Mouse (Mus musculus) neutrophil, adult 5-6 weeks (primary cell): ENCODE measurements at regions not wholly inside any gene's neighbourhood (a gene's known extent, or its start where the extent isn't known, plus 50 kb on each side); places are given as distances from the start of the nearest gene placed in this dataset.

Source experiments
- ATAC-seq: fragments of 151-379, 151-347 bp; 2 replicates; pipeline ENCODE4 v1.8.0; 2017; ENCODE audit warnings: mild to moderate bottlenecking, moderate TSS enrichment; ENCODE audit not compliant: insufficient number of reproducible peaks, poor library complexity, low FRiP score, severe bottlenecking; ENCODE audit errors: extremely low read depth

DNA sequence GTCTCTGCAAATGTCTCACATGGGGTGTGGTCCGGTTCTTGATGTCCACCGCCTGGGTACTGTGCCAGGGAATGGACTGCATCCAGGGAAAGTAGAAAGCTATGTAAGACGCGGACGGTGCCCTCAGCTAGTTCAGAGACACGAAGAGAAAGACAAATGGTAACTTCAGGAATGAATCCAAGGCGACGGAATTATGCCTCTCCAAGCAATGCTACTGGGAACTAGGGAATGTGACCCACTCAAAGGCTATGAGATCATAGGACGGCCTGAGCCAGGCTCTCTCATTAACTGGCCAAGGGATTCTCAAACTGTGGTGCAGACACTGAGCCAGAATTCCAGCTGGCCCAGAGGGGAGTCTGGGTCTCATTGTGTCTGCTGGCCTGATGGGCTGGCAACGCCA, 186.5 kb downstream of the Tle3 start:
- ATAC-seq, result no peak

DNA sequence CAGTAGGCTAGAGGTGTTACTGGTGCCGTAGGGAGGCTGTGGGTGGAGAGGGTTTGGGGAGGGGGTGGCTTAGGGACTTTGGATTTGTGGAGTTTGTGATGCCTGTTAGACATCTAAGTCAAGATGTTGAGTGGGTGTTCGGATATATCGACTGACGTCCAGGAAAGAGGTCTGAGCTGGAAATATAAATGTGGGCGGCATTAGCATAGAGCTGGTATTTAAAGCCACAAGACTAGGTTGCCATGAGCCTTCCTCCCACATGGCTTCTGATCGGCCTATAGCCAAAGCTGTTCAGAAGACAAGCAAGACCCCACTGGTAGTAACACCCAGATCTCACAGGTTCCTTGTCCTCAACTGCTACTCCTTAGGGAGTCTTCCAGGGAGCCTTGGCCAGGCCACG, 184.9 kb downstream of the Tle3 start:
- ATAC-seq, result no peak

DNA sequence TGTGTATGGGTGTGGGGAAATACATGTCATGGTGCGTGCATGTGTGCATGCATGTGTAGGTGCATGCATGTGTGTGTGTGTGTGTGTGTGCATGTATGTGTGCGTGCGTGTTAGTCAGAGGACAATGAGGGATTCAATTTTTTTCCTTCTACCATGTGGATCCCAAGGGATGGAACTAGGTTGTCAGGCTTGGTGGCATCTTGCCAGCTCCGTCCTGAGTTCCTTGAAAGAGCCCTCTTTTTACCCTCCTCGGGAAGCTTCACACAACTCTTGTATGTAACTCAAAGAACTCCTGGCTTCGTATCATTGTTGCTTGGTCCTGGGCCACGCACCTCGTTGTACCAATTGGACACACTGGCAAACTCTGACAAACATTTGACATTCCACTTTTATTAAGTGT, 183.0 kb downstream of the Tle3 start:
- ATAC-seq, result no peak

DNA sequence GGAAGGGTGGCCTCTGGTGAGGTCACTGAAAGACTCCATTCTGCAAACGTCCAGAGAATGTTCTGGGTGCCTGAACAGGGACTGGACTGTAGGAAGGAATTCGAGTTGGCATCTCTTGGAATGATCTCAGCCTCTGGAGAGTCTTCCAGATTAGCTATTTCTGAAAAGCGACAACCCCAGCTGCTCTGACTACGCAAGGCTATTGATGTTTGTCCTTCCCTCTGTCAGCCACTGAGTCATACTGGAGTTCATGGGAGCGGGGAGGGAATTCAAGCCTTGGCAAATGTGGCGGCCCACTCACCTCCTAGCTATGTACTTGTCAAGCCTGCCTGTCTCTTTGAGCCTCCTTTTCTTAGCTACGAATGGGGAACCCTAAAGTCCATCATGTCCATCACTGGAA, 182.4 kb downstream of the Tle3 start:
- no peak for ATAC-seq

DNA sequence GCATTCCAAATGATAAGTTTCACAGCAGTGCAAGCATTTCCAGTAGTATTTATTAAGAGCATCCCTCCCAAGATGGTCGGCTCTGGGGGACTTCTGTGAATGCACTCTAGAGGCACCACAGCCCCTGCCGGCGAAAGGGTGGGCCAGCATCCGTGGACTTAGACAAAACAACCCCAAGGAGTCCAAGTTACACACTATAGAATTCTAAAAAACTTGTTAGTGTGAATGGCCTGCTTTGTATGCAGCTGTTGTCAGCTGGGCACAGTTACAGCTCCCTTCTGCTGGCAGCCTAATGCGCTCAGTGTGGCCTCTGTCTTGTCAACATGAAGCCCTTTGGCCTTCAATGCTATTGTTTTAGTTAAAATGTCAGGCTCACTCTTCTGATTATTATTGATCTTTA, 181.5 kb downstream of the Tle3 start:
- ATAC-seq, result no peak

DNA sequence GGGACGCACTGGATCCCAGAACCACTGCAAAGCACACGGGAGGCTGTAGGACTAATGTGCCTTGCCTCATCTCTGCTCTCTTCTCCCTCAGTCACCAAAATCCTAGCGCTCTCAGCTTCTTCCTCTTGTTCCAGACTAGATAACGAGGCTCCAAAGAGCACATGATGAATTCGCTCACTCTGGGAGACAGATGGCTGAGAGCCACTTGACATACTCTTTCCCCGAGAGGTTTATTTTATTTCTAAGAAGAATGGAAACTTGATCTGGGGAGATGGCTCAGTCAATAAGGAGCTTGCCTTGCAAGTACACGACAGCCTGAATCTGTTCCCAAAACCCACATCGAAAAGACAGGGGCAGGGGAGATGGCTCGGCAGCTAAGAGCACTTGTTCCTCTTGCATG, 179.2 kb downstream of the Tle3 start:
- ATAC-seq, result no peak

DNA sequence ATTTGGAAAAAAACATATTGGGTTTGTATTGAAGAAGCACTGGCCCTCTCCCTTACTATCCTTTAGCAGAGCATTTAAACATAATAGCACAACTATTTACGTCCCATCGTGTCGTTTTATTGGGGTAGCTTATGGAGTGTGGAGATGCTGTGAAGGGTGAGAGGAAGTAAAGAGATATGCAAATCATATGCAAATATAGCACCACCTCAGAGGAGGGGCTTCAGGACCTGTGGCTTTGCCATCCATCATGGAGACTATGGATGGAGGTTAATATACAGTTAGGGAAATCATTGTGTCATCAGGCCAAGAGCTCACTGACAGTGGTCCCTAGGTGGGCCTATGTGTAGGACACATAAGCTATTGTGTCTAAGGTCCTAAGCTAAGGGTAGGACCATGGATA, 178.2 kb downstream of the Tle3 start:
- no peak for ATAC-seq

DNA sequence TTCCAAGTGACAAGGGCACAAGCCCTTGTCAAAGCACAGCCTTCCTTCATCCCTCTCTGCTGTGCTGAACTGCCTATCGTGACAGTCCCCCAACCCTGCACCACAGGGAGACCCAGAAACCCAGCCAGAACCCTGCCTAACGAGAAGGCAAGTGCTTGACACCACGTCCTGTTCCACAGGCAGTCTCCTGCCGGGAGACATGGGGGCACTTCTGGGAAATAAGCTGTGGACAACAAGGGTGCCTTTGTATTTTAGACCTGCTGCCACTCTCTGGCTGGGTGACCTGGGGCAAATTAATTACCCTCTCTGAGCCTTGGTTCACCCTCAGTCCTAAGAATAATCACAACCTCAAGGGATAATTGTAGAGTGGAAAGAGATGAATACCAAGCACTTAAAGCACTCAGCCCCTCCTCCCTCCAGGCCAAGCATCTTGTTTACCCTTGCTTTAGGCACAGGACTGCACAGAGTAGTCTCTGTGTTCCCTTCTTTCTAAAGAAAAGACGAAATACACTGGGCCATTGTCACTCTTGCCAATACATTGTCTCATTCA, 177.6 kb downstream of the Tle3 start:
- ATAC-seq, result no peak

DNA sequence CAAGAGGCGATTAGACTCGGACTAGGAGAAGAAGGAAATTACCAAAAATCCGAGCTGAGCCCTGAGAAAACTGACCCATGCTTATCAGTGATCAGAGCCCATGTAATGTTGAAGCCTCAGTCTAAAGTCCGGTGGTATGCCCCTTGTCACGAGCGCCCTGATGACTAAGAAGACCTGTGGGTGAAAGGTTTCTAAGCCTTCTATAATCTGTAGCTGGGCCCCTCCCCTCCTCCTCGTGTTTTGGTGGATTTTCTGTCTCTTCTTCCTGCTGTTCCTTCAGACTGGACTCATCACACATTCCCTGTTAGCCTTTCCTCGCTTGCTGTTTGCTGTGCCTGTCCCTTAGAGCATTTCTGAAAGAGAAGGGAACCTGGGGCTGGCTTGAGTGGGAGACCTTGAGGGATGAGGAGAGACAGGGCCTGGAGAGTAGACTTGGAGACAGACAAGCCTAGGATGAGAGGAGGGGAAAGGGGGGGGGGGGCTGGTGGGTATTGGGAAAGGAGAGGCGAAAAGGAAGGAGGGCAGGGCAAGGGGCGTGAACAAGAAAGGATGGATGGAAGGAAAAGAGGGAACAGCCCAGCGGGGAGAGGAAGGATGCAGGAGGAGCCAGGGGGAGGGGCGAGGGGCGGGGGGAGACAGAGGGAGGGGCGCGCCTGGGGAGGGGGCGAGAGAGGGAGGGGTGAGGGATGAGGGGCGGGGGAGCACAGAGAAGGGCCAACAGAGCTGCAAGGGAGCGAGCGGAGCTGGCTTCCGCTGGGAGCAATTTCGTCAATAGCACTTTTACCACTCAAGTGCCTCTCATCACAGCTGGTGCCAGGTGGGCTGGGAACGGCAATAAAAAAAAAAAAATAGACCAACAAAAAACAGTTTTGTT, 165.4 kb downstream of the Tle3 start:
- ATAC-seq, result no peak

DNA sequence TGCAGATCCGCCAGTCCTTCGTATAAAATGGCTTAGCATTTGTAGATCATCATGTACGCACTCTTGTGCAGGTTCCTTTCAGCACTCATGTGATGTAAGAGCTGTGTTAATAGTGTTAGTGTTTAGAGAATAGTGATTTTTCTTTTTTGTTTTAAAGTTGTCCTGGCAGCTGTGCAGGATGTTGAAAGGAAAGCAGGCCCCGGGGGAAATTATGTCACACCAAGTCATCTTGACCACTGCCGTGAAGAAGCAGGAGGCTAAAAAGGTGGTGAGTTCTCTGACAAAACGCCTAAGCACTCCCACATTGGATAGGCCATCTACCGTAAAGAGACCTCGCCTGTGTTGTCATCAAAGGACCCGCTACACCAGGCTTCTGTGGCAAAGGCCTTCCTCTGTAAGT, 161.1 kb downstream of the Tle3 start:
- ATAC-seq, result no peak

DNA sequence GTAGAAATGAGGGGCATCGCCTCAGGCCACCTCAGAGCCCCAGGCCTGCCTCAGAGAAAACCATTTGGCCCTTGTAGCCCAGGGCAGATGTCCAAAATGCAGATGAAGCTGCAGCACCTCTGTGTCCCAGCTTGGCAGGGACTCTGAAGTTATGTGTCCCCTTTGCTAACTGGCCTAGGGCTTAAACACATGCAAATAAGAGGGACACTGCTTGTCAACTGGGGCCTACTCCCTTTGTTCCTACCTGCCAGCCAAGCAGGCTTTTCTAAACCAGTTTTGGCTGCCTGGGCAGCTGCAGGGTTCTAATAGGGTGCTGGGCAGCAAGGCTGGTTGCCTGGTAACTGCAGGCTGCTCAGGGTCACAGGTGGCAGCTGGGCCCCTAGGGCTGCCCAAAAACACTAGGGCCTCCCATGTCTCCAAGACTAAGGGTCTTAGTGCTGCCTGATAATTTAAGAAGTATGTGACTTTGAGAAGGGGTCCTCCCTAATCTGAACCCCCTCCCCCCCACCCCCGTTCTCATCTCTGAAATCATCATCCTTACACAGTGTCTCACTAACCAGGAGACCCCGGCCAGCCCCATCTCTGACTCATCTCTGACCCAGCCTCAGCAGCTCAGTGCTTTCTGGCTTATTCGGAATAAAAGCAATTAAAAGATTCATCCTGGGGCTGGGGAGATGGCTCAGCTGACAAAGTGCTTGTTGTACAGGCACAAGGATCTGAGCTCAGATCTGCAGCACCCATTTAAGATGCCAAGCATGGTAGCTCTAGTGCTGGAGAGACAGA, 158.3 kb downstream of the Tle3 start:
- no peak for ATAC-seq

DNA sequence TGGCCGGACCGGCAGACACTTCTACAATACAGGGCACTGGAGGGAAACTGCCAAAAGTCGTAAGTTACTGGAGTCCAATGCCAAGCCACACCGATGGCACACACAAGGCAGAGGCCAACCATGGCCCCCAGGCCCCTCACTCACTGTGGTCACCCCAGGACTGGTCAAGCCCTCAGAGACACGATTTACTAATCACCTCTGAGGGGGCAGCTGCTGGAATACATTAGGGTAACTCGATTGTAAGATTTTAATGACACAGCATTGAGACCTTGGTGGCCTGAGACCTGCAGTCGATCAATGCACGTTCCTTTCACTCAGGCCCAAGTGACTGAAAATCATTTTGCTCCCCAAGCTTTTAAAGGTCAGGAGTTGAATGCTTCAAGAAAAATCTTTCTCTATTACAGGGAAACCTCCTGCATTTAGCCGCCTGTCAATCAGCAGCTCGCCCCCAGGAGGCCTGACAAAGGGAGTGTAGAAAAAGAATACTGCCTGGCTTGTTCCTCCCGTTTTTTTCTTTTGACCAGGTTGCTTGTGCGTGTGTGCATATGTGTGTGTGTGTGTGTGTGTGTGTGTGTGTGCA, 156.2 kb downstream of the Tle3 start:
- no peak for ATAC-seq

DNA sequence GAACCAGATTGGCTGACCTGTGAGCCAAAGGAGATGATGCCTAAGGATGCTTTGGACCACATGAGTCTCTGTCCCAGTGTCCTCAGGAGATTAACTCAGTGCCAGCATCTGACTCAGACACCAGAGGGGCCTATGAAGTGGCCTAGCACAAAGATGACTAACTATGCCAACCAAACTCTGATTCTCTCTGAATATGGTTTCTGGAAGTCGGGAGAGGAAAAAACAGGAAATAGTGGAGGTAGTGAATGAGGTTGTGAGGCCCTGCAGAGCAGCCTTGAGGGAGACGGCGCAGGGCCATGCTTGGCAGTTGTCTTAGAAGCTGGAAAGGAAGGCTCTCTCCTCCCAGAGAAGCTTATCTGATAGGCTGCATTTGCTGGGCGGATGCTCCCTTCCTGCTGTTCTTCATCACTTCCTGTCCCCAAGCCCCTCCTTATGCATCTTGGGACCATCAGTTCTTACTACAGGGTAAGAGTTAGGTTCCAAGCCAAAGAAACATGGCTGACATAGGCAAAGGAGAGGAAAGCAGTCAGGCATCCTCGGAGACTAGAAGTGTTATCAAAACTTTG, 155.4 kb downstream of the Tle3 start:
- no peak for ATAC-seq

DNA sequence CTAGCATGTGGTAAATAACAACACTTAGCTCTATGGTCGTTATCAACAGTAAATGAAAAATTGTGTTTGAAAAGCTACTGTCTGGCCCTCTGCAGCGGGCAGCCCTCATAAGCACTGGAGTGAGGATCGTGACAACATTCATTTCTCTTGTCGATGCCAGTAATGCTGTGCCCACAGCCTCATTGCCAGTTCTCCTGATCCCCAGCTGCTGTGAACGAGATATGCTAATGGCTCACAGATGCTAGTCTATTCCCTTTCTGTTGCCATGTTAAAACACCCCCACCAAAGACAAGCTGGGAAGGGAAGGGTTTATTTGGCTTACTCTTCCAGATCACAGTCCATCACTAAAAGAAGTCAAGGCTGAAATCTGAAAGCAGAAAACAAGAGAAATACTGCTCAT, 148.0 kb downstream of the Tle3 start:
- no peak for ATAC-seq

DNA sequence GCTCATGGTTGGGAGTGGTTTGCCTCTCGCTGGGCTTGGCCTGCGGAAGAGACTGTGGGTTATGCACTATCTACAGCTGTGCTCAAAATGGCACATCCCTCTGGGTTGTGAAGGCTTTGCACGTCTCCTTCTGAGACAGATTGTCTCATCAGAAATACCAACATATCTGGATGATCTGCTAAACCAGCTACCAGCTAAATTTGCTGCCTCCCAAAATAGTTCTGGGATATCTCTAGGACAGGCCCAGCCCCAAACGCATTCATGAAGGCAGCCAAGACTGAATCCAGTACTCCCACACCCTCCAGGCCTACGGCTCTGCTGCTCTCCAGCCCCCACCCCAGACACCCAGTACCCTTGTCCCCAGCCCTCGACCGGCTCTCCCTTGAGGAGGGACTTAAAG, 145.7 kb downstream of the Tle3 start:
- ATAC-seq, result no peak

DNA sequence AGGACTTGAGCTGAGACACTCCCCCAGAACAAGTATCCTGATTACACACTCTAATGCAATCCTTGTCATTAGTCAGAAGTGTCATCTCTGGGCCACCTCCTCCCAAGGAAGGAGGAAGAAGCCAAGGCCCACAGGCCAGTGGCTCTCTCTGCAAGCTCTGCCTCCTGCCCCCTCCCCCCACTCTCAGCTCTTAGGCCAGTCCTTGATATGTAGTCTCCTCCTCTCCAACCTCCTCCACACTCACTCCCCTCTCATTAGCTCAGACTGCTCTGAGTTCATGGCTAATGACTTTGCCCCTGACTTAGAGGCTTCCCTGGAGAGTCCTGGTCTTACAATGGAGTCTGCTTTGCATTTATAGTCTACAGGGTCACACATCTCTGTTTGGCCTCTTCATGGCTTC, 139.3 kb downstream of the Tle3 start:
- no peak for ATAC-seq

DNA sequence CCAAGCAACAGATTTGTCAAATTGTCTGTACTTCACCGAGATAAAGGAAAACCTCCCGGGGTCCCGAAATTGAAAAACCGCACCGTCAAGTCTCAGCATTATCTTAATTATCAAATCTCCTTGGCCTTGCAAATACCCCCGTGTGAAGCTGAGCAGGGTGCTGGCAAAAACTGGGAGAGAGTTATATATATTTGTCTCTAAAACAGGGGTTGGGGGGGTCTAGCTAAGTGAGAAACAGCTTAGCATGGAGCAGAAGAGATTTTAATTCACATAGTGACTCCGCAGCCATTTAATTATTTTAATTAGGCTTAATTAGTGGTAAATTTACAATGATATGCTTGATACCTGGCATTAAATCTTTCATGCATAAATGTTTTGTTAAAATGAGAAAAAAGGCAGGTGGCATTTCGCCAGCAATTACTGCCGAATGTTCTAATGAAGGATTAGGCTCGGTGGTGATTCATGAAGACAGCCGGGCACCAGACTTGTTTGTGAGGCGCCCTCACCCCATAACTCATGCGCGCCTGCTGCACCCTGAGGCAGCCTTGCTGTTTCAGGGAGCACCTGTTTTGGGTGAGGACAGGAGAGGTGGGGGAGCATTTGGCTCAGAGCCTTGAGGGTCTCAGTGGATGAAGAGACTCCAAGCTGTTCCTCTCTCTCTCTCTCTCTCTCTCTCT, 138.2 kb downstream of the Tle3 start:
- no peak for ATAC-seq

DNA sequence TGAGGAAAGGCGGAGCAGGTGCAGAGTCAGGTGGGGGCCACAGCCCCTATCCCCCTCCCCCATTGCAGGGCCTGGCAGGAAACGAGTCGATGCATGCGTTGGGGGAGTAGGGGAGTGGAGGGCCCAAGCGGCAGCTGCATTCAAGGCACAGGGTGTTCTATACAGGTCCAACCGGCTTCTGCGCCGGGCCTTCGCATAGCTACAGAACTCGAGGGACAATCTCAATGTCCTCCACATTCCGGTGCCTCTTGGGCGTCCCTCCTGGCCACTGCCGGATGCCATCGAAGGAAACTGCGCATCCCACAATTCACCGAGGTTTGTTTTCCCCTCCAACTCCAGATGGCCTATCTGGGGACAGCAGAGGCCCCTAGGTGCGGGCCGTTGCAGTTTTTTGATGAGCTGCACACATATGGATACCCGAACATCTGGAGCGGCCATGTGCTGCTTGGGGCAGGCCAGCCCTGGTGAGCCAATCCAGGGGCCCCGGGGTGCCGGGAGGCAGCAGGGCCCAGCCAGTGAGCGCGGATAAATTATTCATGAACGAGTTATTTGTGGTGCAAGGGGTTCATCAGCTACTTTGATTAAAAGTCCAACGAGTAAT, 137.5 kb downstream of the Tle3 start:
- ATAC-seq, result no peak

DNA sequence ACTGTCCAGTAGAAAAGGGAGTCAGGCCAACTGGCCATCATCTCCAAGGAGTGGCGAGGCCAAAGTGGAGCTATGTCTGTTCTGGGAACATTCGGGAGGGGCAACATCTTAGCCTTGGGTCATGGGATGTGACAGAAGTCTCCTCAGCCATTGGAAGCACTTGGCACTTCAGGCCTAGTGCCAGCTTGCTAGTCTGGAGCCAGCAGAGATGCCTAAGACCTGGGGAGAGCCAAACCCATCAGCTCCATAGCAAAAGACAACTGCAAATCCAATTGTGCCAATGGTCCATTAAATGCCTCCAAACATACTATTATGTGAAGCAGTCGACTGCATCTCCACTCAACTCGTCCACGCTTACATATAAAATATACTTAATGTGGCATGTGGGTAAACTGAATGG, 136.9 kb downstream of the Tle3 start:
- no peak for ATAC-seq
